Mouse (Mus musculus): ENCODE results near the gene Ager. TPM values are rescaled to one million over a fixed set of nuclear protein-coding genes. Genes with fewer than 3 reads are reported as not detected.

The Ager gene
- total RNA-seq, 2 experiments from 2014 or later = 9.0 to 9.2 TPM

- DNase-seq (ENCODE audit: low spot score in 2 of 2) = no peak
These were observed 33.2 kb downstream of the Ager start for GRCm38 (mm10) chr17:34630761-34631301.

DNA sequence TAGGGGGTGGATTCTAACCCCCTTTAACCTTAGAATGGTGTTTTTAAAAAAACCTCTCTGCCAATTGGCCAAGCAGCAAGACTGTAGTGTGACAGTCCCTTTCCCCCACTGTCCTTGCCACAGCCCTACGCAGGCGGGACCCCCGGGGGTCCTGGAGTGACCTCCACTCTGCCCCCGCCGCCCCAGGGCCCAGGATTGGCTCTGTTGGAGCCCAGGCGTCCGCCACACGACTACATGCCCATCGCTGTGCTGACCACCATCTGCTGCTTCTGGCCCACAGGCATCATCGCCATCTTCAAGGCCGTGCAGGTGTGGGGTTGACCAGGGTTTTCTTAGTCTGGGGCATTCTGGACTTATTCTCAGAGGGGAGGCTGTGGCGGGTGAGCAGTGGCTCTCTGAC lies 34.0 kb downstream of the Ager start:
- no peak for DNase-seq (ENCODE audit: low spot score in 2 of 2)

- DNase-seq (ENCODE audit: low spot score in 2 of 2) = no peak
These were observed 34.6 kb downstream of the Ager start for GRCm38 (mm10) chr17:34632261-34632691.

DNA sequence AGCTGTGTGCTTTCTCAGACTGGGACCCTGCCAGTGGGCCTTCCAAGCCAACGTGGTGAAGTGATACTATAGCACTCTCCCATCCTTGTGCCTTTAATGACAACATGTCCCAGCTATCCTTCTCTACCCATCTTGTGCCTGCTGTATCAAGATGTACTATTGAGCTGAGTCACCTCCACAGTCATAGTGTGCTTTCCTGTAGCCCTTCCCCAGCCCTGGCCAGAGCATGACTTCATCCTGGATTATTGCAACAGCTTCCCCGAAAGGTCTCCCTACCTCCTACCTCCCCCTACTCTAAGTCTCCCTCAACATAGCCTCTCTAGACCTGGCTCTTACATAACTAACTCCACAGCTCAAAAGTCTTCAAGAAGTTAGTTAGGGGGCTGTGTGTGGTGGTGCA lies 38.0 kb downstream of the Ager start:
- no peak for DNase-seq (ENCODE audit: low spot score in 2 of 2)

DNA sequence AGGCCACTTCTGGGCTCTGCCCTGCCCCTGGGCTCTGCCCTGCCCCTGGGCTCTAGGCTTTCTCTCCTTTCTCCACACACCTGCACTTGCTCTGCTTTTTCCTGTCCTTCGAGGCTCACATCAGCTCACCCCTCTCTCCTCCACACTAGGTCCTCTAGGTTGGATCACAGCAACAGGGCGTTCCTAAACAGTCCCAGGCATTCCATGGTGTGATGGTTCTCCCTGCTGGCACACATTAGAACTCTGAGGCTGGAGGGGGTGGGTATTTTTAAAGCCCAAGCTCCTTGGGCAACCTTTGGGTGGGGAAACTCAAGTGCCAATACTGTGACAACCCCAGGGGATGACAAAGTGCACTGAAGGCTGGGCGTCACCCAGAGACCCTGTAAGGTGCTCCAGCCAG lies 39.8 kb downstream of the Ager start:
- no peak for DNase-seq (ENCODE audit: low spot score in 2 of 2)

- DNase-seq (ENCODE audit: low spot score in 2 of 2) = no peak
These were observed 42.0 kb downstream of the Ager start for GRCm38 (mm10) chr17:34639461-34640255.

GRCm38 (mm10) chr17:34640778-34641601 lies 43.3 kb downstream of the Ager start:
- no peak for DNase-seq (ENCODE audit: low spot score in 2 of 2)

GRCm38 (mm10) chr17:34641945-34642344 lies 44.3 kb downstream of the Ager start:
- DNase-seq (ENCODE audit: low spot score in 2 of 2) = no peak

GRCm38 (mm10) chr17:34643379-34643778 lies 45.7 kb downstream of the Ager start:
- no peak for DNase-seq (ENCODE audit: low spot score in 2 of 2)

GRCm38 (mm10) chr17:34643944-34644343 lies 46.3 kb downstream of the Ager start:
- no peak for DNase-seq (ENCODE audit: low spot score in 2 of 2)

- DNase-seq (ENCODE audit: low spot score in 2 of 2) = peak; percentile 71 to 88
These were observed 46.9 kb downstream of the Ager start, which contains the start of gene Fkbpl for GRCm38 (mm10) chr17:34644608-34645007. Fkbpl (plus strand) TSS chr17:34644764.

DNA sequence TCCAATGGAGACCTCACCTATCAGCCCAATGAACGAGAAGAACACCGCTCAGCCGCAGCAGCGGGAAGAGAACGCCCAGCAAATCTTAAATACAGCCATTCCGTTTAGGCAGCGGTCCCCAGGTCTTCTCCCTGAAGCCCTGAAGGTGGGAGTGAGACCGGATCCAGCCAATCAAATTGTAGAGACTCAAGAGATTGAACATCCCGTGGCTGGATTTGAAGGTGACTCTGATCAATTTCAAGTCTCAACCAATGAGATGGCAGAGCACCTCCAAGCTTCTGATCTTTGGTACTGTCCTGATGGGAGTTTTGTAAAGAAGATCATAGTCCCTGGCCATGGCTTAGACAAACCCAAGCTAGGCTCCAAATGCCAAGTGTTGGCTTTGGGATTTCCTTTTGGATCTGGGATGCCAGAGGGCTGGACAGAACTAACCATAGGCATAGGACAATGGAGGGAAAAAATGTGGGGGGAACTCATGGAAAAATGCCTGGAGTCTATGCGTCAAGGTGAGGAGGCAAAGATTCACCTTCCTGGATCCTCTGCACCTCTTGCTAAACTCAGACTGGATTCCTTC lies 47.7 kb downstream of the Ager start:
- no peak for DNase-seq (ENCODE audit: low spot score in 2 of 2)

GRCm38 (mm10) chr17:34645831-34646511 lies 48.3 kb downstream of the Ager start:
- no peak for DNase-seq (ENCODE audit: low spot score in 2 of 2)

- peak; percentile 71 to 88 for DNase-seq (ENCODE audit: low spot score in 2 of 2)
These were observed 49.5 kb downstream of the Ager start, which contains the start of gene Atf6b for GRCm38 (mm10) chr17:34646906-34647787. Atf6b (plus strand) TSS chr17:34647146.

- DNase-seq (ENCODE audit: low spot score in 2 of 2) = no peak
These were observed 50.7 kb downstream of the Ager start for GRCm38 (mm10) chr17:34648141-34648890.

GRCm38 (mm10) chr17:34649106-34649864 lies 51.6 kb downstream of the Ager start:
- DNase-seq (ENCODE audit: low spot score in 2 of 2) = no peak
